8 mouse cellular contexts compared by ENCODE assay signal in genomic region chr4:140004170-140004569, GRCm38 (mm10). TPM values are rescaled to one million over a fixed set of nuclear protein-coding genes. Genes with fewer than 3 reads are reported as not detected.
DNase-seq lines count a peak whose midpoint lies in the region; ATAC-seq and TF ChIP-seq lines count a peak whose summit lies in the region.

No protein-coding gene starts in this region.

- peaks cover 36% of the 10 kb centered on the region for H3K4me1 ChIP-seq in forebrain, embryonic 13.5 days
- no peaks in the 10 kb centered on the region for H3K4me1 ChIP-seq in kidney, embryonic 14.5 days (ENCODE audit: control insufficient read depth, insufficient read depth, low read length)
- no peaks in the 10 kb centered on the region for H3K4me1 ChIP-seq in liver, postnatal 0 days (ENCODE audit: insufficient read depth)

- H3K36me3 ChIP-seq in forebrain, embryonic 13.5 days (ENCODE audit: poor library complexity, severe bottlenecking) = no peaks in the 10 kb centered on the region
- H3K36me3 ChIP-seq in kidney, embryonic 14.5 days (ENCODE audit: control insufficient read depth, insufficient read depth, low read length) = no peaks in the 10 kb centered on the region
- H3K36me3 ChIP-seq in liver, postnatal 0 days (replicated peaks; ENCODE audit: insufficient read depth, low read length) = no peaks in the 10 kb centered on the region

- H3K27me3 ChIP-seq in forebrain, embryonic 13.5 days = peaks cover 33% of the 10 kb centered on the region
- H3K27me3 ChIP-seq in kidney, embryonic 14.5 days (ENCODE audit: control insufficient read depth, insufficient read depth, low read length) = peaks cover 22% of the 10 kb centered on the region; the same call in 1 of the 2 replicates
- peaks cover 13% of the 10 kb centered on the region for H3K27me3 ChIP-seq in liver, postnatal 0 days (ENCODE audit: insufficient read depth, low read length)

- 21% methylated on average over 12 of the region's 12 CpGs for WGBS in forebrain, embryonic 13.5 days
- 10% methylated on average over 12 of the region's 12 CpGs for WGBS in kidney, embryonic 14.5 days
- 8% methylated on average over 12 of the region's 12 CpGs for WGBS in liver, postnatal 0 days (ENCODE audit: insufficient replicate concordance)

- no peak overlapping the region for H3K9ac ChIP-seq in forebrain, embryonic 13.5 days
- H3K9ac ChIP-seq in kidney, embryonic 14.5 days (ENCODE audit: low read depth, low read length) = no peak overlapping the region
- H3K9ac ChIP-seq in liver, postnatal 0 days (replicated peaks) = no peak overlapping the region

- no peaks in the 10 kb centered on the region for H3K9me3 ChIP-seq in forebrain, embryonic 13.5 days (replicated peaks)
- H3K9me3 ChIP-seq in kidney, embryonic 14.5 days (ENCODE audit: control insufficient read depth, low read length) = no peaks in the 10 kb centered on the region
- no peaks in the 10 kb centered on the region for H3K9me3 ChIP-seq in liver, postnatal 0 days (ENCODE audit: low read length)

- peak; percentile 94 for DNase-seq in ES-CJ7 (ENCODE audit: low read depth, low spot score)
- DNase-seq in brain, embryonic 14.5 days (ENCODE audit: low read depth) = peak; percentile 60
- DNase-seq in liver, postnatal 0 days = no peak
- DNase-seq in retina, embryonic 14.5 days (ENCODE audit: low spot score) = peak; percentile 52
- DNase-seq in thymus, postnatal 25 days = no peak

- no peak for TF ChIP-seq EP300 in liver, postnatal 0 days (IDR thresholded peaks at IDR 0.05; ENCODE audit: low read depth)

- TF ChIP-seq POLR2A in brain, embryonic 14.5 days (IDR thresholded peaks at IDR 0.05; ENCODE audit: borderline replicate concordance, extremely low read depth, insufficient read depth, insufficient read length, poor library complexity, severe bottlenecking) = no peak

- H3K27ac ChIP-seq in forebrain, embryonic 13.5 days = no peak overlapping the region
- no peak overlapping the region for H3K27ac ChIP-seq in kidney, embryonic 14.5 days (ENCODE audit: low read depth, low read length)
- no peak overlapping the region for H3K27ac ChIP-seq in liver, postnatal 0 days (ENCODE audit: low read depth)

- no peak; the same call in 1 of the 2 replicates for ATAC-seq in forebrain, embryonic 13.5 days
- ATAC-seq in kidney, embryonic 14.5 days (ENCODE audit: low FRiP score, low TSS enrichment) = peak; percentile 76
- 0 out of 2 replicates have a peak, but pooled peaks have one; percentile 44 for ATAC-seq in liver, postnatal 0 days
- no peak for ATAC-seq in erythroid progenitor cell, adult 5-6 weeks (replicated peaks; ENCODE audit: low FRiP score, poor library complexity, severe bottlenecking)

- no peak for TF ChIP-seq CTCF in brain, embryonic 14.5 days (IDR thresholded peaks at IDR 0.05; ENCODE audit: borderline replicate concordance, extremely low read depth, insufficient read depth, insufficient read length)
- TF ChIP-seq CTCF in liver, postnatal 0 days (IDR thresholded peaks at IDR 0.05; ENCODE audit: low read depth) = no peak

- peak overlapping the region; percentile 3; the same call in 1 of the 2 replicates for H3K4me3 ChIP-seq in forebrain, embryonic 13.5 days
- H3K4me3 ChIP-seq in kidney, embryonic 14.5 days (ENCODE audit: low read length) = peak overlapping the region; percentile 11; the same call in 1 of the 2 replicates
- no peak overlapping the region for H3K4me3 ChIP-seq in liver, postnatal 0 days (ENCODE audit: low read depth, low read length)

- peak overlapping the region; percentile 41 for H3K4me2 ChIP-seq in forebrain, embryonic 13.5 days
- peak overlapping the region; percentile 36 for H3K4me2 ChIP-seq in kidney, embryonic 14.5 days (replicated peaks; ENCODE audit: low read depth, low read length)
- H3K4me2 ChIP-seq in liver, postnatal 0 days (ENCODE audit: low read depth, low read length) = no peak overlapping the region

RNA-seq across cellular contexts. Expression of gene Klhdc7a, which starts 36.3 kb away (rescaled TPM):
- polyA plus RNA-seq in brain, embryonic 14.5 days (2012; rRNA removed) = 0.49 and 0.96 TPM in 2 replicates
- 0.33 and 0.34 TPM in 2 replicates for polyA plus RNA-seq in forebrain, embryonic 13.5 days (2015; fragmentation: Nextera tagmentation; extraction: Ambion mirVana)
- polyA plus RNA-seq in kidney, embryonic 14.5 days (2014; fragmentation: Nextera tagmentation; extraction: Ambion mirVana) = 2.0 and 4.1 TPM in 2 replicates
- 0.65 and 0.67 TPM in 2 replicates for polyA plus RNA-seq in liver, postnatal 0 days (2015; fragmentation: Nextera tagmentation; extraction: Ambion mirVana)
- total RNA-seq in erythroid progenitor cell, adult 5-6 weeks (2015; ENCODE audit: low replicate concordance) = not detected in 2 replicates
- total RNA-seq in erythroid progenitor cell, adult 5-6 weeks (2017; ENCODE audit: low replicate concordance) = not detected in 2 replicates

Comparison
In these comparisons a context has a peak if more than half of its experiments do, and no peak if none do; other contexts are left out.
1. DNase-seq: peak in ES-CJ7 (single experiment), brain, embryonic 14.5 days (single experiment) and retina, embryonic 14.5 days (single experiment); none in liver, postnatal 0 days (single experiment) and thymus, postnatal 25 days (single experiment).
2. ATAC-seq: peak in kidney, embryonic 14.5 days (single experiment) and liver, postnatal 0 days (single experiment); none in forebrain, embryonic 13.5 days (single experiment) and erythroid progenitor cell, adult 5-6 weeks (single experiment).